Mouse (Mus musculus): ENCODE results near the gene Wdr61. TPM values are rescaled to one million over a fixed set of nuclear protein-coding genes. Genes with fewer than 3 reads are reported as not detected.

Gene Wdr61
- polyA plus RNA-seq (2012; ENCODE audit: insufficient read depth, low replicate concordance): 10.7 and 17.7 TPM in 2 replicates

- peaks cover 24% of the 10 kb centered on the region for H3K36me3 ChIP-seq (replicated peaks; ENCODE audit: low read length)
- H3K9me3 ChIP-seq: no peaks in the 10 kb centered on the region
- H3K27me3 ChIP-seq (replicated peaks): peaks cover 4% of the 10 kb centered on the region
- TF ChIP-seq GATA1 (IDR thresholded peaks at IDR 0.05; ENCODE audit: borderline replicate concordance, low read length) (no peak), FLI1 (IDR thresholded peaks at IDR 0.05; ENCODE audit: low read length) (no peak)
- H3K4me1 ChIP-seq: peaks cover 31% of the 10 kb centered on the region
- H3K4me3 ChIP-seq (replicated peaks): peak within 1 kb of the TSS; percentile 99
Measured at GRCm38 (mm10) chr9:54733921-54734638, at the start of gene Wdr61. TSS of gene Wdr61 (minus strand) at chr9:54734519.

GRCm38 (mm10) chr9:54784003-54784402, 49.7 kb upstream of the Wdr61 start:
- TF ChIP-seq GATA1 (IDR thresholded peaks at IDR 0.05; ENCODE audit: borderline replicate concordance, low read length) (no peak), FLI1 (IDR thresholded peaks at IDR 0.05; ENCODE audit: low read length) (no peak)
- Histone ChIP-seq H3K9me3 (no peaks in the 10 kb centered on the region), H3K4me1 (0 out of 2 replicates have a peak, but pooled peaks cover 3% of the 10 kb centered on the region), H3K27me3 (replicated peaks) (peaks cover 35% of the 10 kb centered on the region), H3K36me3 (replicated peaks; ENCODE audit: low read length) (no peaks in the 10 kb centered on the region), H3K4me3 (replicated peaks) (no peak overlapping the region)

GRCm38 (mm10) chr9:54782504-54782903, 48.2 kb upstream of the Wdr61 start:
- Histone ChIP-seq H3K4me3 (replicated peaks) (no peak overlapping the region), H3K36me3 (replicated peaks; ENCODE audit: low read length) (no peaks in the 10 kb centered on the region), H3K9me3 (no peaks in the 10 kb centered on the region), H3K27me3 (replicated peaks) (peaks cover 32% of the 10 kb centered on the region), H3K4me1 (no peaks in the 10 kb centered on the region)
- no peak for TF ChIP-seq FLI1 (IDR thresholded peaks at IDR 0.05; ENCODE audit: low read length)

GRCm38 (mm10) chr9:54779280-54779679, 45.0 kb upstream of the Wdr61 start:
- no peaks in the 10 kb centered on the region for H3K9me3 ChIP-seq
- H3K36me3 ChIP-seq (replicated peaks; ENCODE audit: low read length): no peaks in the 10 kb centered on the region
- TF ChIP-seq FLI1 (IDR thresholded peaks at IDR 0.05; ENCODE audit: low read length): no peak
- no peak for TF ChIP-seq GATA1 (IDR thresholded peaks at IDR 0.05; ENCODE audit: borderline replicate concordance, low read length)

GRCm38 (mm10) chr9:54776451-54776982, 42.2 kb upstream of the Wdr61 start:
- Histone ChIP-seq H3K9me3 (no peaks in the 10 kb centered on the region), H3K27me3 (replicated peaks) (peaks cover 34% of the 10 kb centered on the region), H3K4me1 (no peaks in the 10 kb centered on the region), H3K4me3 (replicated peaks) (no peak overlapping the region), H3K36me3 (replicated peaks; ENCODE audit: low read length) (no peaks in the 10 kb centered on the region)
- TF ChIP-seq GATA1 (IDR thresholded peaks at IDR 0.05; ENCODE audit: borderline replicate concordance, low read length) (no peak), FLI1 (IDR thresholded peaks at IDR 0.05; ENCODE audit: low read length) (no peak)

More at GRCm38 (mm10) chr9:54779280-54779679, 45.0 kb upstream of the Wdr61 start:
- Histone ChIP-seq H3K4me3 (replicated peaks) (no peak overlapping the region), H3K27me3 (replicated peaks) (peaks cover 20% of the 10 kb centered on the region), H3K4me1 (no peaks in the 10 kb centered on the region)

- H3K36me3 ChIP-seq (replicated peaks; ENCODE audit: low read length): no peaks in the 10 kb centered on the region
- no peak for TF ChIP-seq GATA1 (IDR thresholded peaks at IDR 0.05; ENCODE audit: borderline replicate concordance, low read length)
- no peak for TF ChIP-seq FLI1 (IDR thresholded peaks at IDR 0.05; ENCODE audit: low read length)
- peaks cover 81% of the 10 kb centered on the region for H3K27me3 ChIP-seq (replicated peaks)
Measured at GRCm38 (mm10) chr9:54770140-54770780, 35.9 kb upstream of the Wdr61 start.

GRCm38 (mm10) chr9:54765336-54766085, 31.2 kb upstream of the Wdr61 start:
- TF ChIP-seq FLI1 (IDR thresholded peaks at IDR 0.05; ENCODE audit: low read length): no peak
- no peak for TF ChIP-seq GATA1 (IDR thresholded peaks at IDR 0.05; ENCODE audit: borderline replicate concordance, low read length)
- Histone ChIP-seq H3K36me3 (replicated peaks; ENCODE audit: low read length) (no peaks in the 10 kb centered on the region), H3K9me3 (no peaks in the 10 kb centered on the region), H3K27me3 (replicated peaks) (peaks cover 91% of the 10 kb centered on the region), H3K4me1 (peaks cover 13% of the 10 kb centered on the region), H3K4me3 (replicated peaks) (no peak overlapping the region)

More at GRCm38 (mm10) chr9:54770140-54770780, 35.9 kb upstream of the Wdr61 start:
- Histone ChIP-seq H3K4me3 (replicated peaks) (no peak overlapping the region), H3K9me3 (no peaks in the 10 kb centered on the region), H3K4me1 (peaks cover 7% of the 10 kb centered on the region; the same call in 1 of the 2 replicates)

- Histone ChIP-seq H3K4me3 (replicated peaks) (peak within 1 kb of the TSS; percentile 73), H3K9me3 (no peaks in the 10 kb centered on the region), H3K36me3 (replicated peaks; ENCODE audit: low read length) (no peaks in the 10 kb centered on the region), H3K27me3 (replicated peaks) (peaks cover 90% of the 10 kb centered on the region), H3K4me1 (peaks cover 13% of the 10 kb centered on the region)
- TF ChIP-seq GATA1 (IDR thresholded peaks at IDR 0.05; ENCODE audit: borderline replicate concordance, low read length): no peak
- TF ChIP-seq FLI1 (IDR thresholded peaks at IDR 0.05; ENCODE audit: low read length): no peak
Measured at GRCm38 (mm10) chr9:54764561-54765217, 30.4 kb upstream of the Wdr61 start, which contains the start of gene Crabp1. TSS of gene Crabp1 (plus strand) at chr9:54764748.

- Histone ChIP-seq H3K27me3 (replicated peaks) (peaks cover 91% of the 10 kb centered on the region), H3K9me3 (no peaks in the 10 kb centered on the region), H3K4me1 (peaks cover 13% of the 10 kb centered on the region), H3K36me3 (replicated peaks; ENCODE audit: low read length) (no peaks in the 10 kb centered on the region), H3K4me3 (replicated peaks) (no peak overlapping the region)
- TF ChIP-seq FLI1 (IDR thresholded peaks at IDR 0.05; ENCODE audit: low read length) (no peak), GATA1 (IDR thresholded peaks at IDR 0.05; ENCODE audit: borderline replicate concordance, low read length) (no peak)
Measured at GRCm38 (mm10) chr9:54764091-54764490, 29.8 kb upstream of the Wdr61 start.
